ENCODE assay signal across 8 mouse cellular contexts in the genomic region with DNA sequence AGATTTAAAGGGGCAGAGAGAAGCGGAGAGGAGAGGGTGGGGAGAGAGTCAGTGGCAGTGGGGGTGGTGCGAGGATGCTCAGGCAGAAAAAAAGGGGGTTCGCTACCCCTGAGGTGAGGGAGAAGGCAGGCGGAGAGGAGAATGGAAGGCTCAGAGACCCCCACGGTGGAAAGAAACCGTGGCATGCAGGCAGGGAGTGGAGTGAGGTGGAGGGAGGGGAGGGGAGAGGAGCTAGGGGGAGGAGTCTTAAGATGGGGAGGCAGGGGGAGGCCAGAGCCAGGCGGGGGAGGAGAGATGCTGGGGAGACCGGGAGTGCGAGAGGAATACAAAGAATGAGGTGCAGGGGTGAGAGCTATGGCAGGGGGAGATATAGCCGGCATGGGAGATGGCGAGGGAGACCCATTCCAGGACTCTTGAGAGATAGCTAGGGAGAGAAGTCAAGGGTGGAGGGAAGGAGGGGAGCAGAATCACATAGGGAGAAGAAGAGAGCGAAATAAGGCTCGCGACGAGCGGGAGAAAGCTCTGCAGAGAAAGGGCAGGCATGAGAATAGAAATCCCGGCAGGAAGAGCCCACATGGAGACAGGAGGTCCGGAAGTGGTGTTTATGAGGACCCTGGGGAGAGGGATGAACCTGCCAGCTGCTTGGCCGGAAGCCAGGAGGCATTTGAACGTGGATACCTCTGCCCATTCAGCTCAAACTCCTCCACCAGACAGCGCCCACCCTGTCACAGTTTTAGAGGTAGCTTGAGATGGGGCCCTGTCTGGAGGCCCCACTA. TPM values are rescaled to one million over a fixed set of nuclear protein-coding genes. Genes with fewer than 3 reads are reported as not detected.
DNase-seq lines count a peak whose midpoint lies in the region; ATAC-seq lines count a peak whose summit lies in the region.

Gene Jph4 (minus strand): TSS at position 511 of the 776 bp plus-strand sequence.

- intact Hi-C loops in heart, postnatal 10 days (cut with DNase I) = no loop called here
- intact Hi-C loops in left cerebral cortex, postnatal 4 days (cut with DNase I) = no loop called here

- H3K4me3 ChIP-seq in heart, embryonic 16.5 days (ENCODE audit: low read length) = no peak within 1 kb of the TSS; the same call in 1 of the 2 replicates
- H3K4me3 ChIP-seq in stomach, embryonic 14.5 days (ENCODE audit: low read depth, low read length) = peak within 1 kb of the TSS; percentile 65; the same call in 1 of the 2 replicates

- H3K9ac ChIP-seq in heart, embryonic 16.5 days (ENCODE audit: low read length) = no peak within 1 kb of the TSS
- no peak within 1 kb of the TSS; the same call in 1 of the 2 replicates for H3K9ac ChIP-seq in stomach, embryonic 14.5 days (replicated peaks; ENCODE audit: low read depth, low read length)

- peaks cover 54% of the 10 kb centered on the region for H3K27me3 ChIP-seq in heart, embryonic 16.5 days (ENCODE audit: control insufficient read depth, insufficient read depth, low read length)
- H3K27me3 ChIP-seq in stomach, embryonic 14.5 days (ENCODE audit: control insufficient read depth, insufficient read depth, low read length) = peaks cover 15% of the 10 kb centered on the region

- no peak within 1 kb of the TSS for H3K27ac ChIP-seq in heart, embryonic 16.5 days (ENCODE audit: low read length)
- H3K27ac ChIP-seq in stomach, embryonic 14.5 days (ENCODE audit: low read length) = no peak within 1 kb of the TSS; the same call in 1 of the 2 replicates

- DNase-seq in heart, postnatal 10 days = no peak
- DNase-seq in cerebellum, adult 18-20 months = peak; percentile 81 to 90
- DNase-seq in frontal cortex, postnatal 14 days (ENCODE audit: low spot score in 2 of 2) = peak; percentile 61 to 68
- peak; percentile 61 for DNase-seq in left cerebral cortex, postnatal 4 days
- DNase-seq in spleen, postnatal 14 days (ENCODE audit: low spot score in 2 of 2) = no peak

- peak within 1 kb of the TSS; percentile 20; the same call in 1 of the 2 replicates for H3K4me2 ChIP-seq in heart, embryonic 16.5 days (ENCODE audit: low read depth, low read length)
- peak within 1 kb of the TSS; percentile 99 for H3K4me2 ChIP-seq in stomach, embryonic 14.5 days (replicated peaks; ENCODE audit: low read depth, low read length)

- WGBS in heart, embryonic 16.5 days = 9% methylated on average over 21 of the region's 21 CpGs
- 3% methylated on average over 21 of the region's 21 CpGs for WGBS in stomach, embryonic 14.5 days

- H3K4me1 ChIP-seq in heart, embryonic 16.5 days (ENCODE audit: control insufficient read depth, insufficient read depth, low read length) = peaks cover 14% of the 10 kb centered on the region
- H3K4me1 ChIP-seq in stomach, embryonic 14.5 days (ENCODE audit: control insufficient read depth, insufficient read depth, low read length) = peaks cover 15% of the 10 kb centered on the region; the same call in 1 of the 2 replicates

- H3K9me3 ChIP-seq in heart, embryonic 16.5 days (replicated peaks; ENCODE audit: control insufficient read depth, low read length) = no peaks in the 10 kb centered on the region
- no peaks in the 10 kb centered on the region for H3K9me3 ChIP-seq in stomach, embryonic 14.5 days (ENCODE audit: control insufficient read depth, low read depth, low read length)

- ATAC-seq in heart, embryonic 16.5 days (replicated peaks; ENCODE audit: extremely low read depth, insufficient read depth, low FRiP score) = no peak
- no peak for ATAC-seq in stomach, embryonic 14.5 days (ENCODE audit: insufficient number of reproducible peaks, insufficient read depth, low FRiP score, low read depth)
- ATAC-seq in granulocyte monocyte progenitor cell, adult 5-6 weeks (replicated peaks; ENCODE audit: poor library complexity, severe bottlenecking) = no peak

- H3K36me3 ChIP-seq in heart, embryonic 16.5 days (ENCODE audit: control insufficient read depth, insufficient read depth) = no peaks in the 10 kb centered on the region
- no peaks in the 10 kb centered on the region for H3K36me3 ChIP-seq in stomach, embryonic 14.5 days (ENCODE audit: control insufficient read depth, insufficient read depth, low read length)

RNA-seq across cellular contexts. Expression of gene Jph4, which starts in this region (rescaled TPM):
- 0.09 and 0.25 TPM in 2 replicates for polyA plus RNA-seq in heart, embryonic 16.5 days (2015; fragmentation: Nextera tagmentation; extraction: Ambion mirVana)
- under 1 TPM; 0.12 to 0.15 TPM for total RNA-seq in heart, postnatal 10 days (2021)
- 100 to 1,000 TPM; 366 to 399 TPM for total RNA-seq in left cerebral cortex, postnatal 4 days (2021)
- polyA plus RNA-seq in stomach, embryonic 14.5 days (2014; fragmentation: Nextera tagmentation; extraction: Ambion mirVana) = 2.6 and 2.7 TPM in 2 replicates
- not detected in 2 replicates for total RNA-seq in granulocyte monocyte progenitor cell, adult 5-6 weeks (2014; fragmentation: Nextera tagmentation)
- total RNA-seq in granulocyte monocyte progenitor cell, adult 5-6 weeks (2017) = not detected in 2 replicates

Comparison
In these comparisons a context has a peak if more than half of its experiments do, and no peak if none do; other contexts are left out.
1. RNA of gene Jph4 (total RNA-seq): 366 to 399 TPM in left cerebral cortex, postnatal 4 days; 0.12 to 0.15 TPM in heart, postnatal 10 days and not detected in granulocyte monocyte progenitor cell, adult 5-6 weeks; every median in the first group is over 100 times any median in the second.
2. DNase-seq: peak in cerebellum, adult 18-20 months (2 of 2), frontal cortex, postnatal 14 days (2 of 2) and left cerebral cortex, postnatal 4 days (single experiment); none in heart, postnatal 10 days (0 of 2) and spleen, postnatal 14 days (0 of 2).